ENCODE assay signal across 8 mouse cellular contexts in the genomic region with DNA sequence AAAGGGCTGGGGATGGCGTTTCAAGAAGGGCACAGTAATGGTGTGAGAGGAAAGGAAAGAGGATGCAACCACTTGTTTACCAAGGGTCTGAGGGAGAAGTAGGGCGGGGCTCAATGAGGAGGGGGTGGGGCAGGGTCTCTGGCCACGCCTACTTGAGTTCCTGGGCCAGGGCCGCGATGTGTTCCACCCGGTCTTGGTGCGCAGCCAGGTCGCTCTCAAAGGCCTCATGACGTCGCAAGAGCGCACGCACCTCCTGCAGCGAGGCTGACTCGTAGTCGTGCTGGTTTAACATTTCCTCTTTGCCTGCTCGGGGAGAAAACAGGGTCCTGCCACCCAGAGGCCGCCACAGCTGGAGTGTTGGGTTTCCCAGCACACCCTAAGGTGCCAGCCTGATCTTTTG. TPM values are rescaled to one million over a fixed set of nuclear protein-coding genes. Genes with fewer than 3 reads are reported as not detected.
DNase-seq lines count a peak whose midpoint lies in the region; ATAC-seq and TF ChIP-seq lines count a peak whose summit lies in the region.

No protein-coding gene starts in this region.

- TF ChIP-seq EP300 in liver, postnatal 0 days (IDR thresholded peaks at IDR 0.05; ENCODE audit: low read depth), result no peak

- no peak overlapping the region for H3K9ac ChIP-seq in heart, embryonic 15.5 days
- H3K9ac ChIP-seq in hindbrain, embryonic 13.5 days, result no peak overlapping the region
- no peak overlapping the region for H3K9ac ChIP-seq in liver, postnatal 0 days (replicated peaks)

- H3K4me3 ChIP-seq in heart, embryonic 15.5 days, result no peak overlapping the region
- no peak overlapping the region for H3K4me3 ChIP-seq in hindbrain, embryonic 13.5 days
- no peak overlapping the region for H3K4me3 ChIP-seq in liver, postnatal 0 days (ENCODE audit: low read depth, low read length)

- H3K27me3 ChIP-seq in heart, embryonic 15.5 days, result peaks cover 19% of the 10 kb centered on the region
- H3K27me3 ChIP-seq in hindbrain, embryonic 13.5 days, result peaks cover 11% of the 10 kb centered on the region; the same call in 1 of the 2 replicates
- peaks cover 9% of the 10 kb centered on the region; the same call in 1 of the 2 replicates for H3K27me3 ChIP-seq in liver, postnatal 0 days (ENCODE audit: insufficient read depth, low read length)

- H3K4me1 ChIP-seq in heart, embryonic 15.5 days (replicated peaks), result peaks cover 4% of the 10 kb centered on the region; the same call in 1 of the 2 replicates
- no peaks in the 10 kb centered on the region; the same call in 1 of the 2 replicates for H3K4me1 ChIP-seq in hindbrain, embryonic 13.5 days (replicated peaks)
- H3K4me1 ChIP-seq in liver, postnatal 0 days (ENCODE audit: insufficient read depth), result no peaks in the 10 kb centered on the region

- WGBS in heart, embryonic 15.5 days, result 6% methylated on average over 17 of the region's 17 CpGs
- 9% methylated on average over 16 of the region's 17 CpGs for WGBS in hindbrain, embryonic 13.5 days
- 5% methylated on average over 17 of the region's 17 CpGs for WGBS in liver, postnatal 0 days (ENCODE audit: insufficient replicate concordance)

- no peak for DNase-seq in heart, adult 9 months (ENCODE audit: low spot score in 2 of 2)
- DNase-seq in adrenal gland, postnatal 14 days, result peak; percentile 65
- peak; percentile 37 for DNase-seq in liver, postnatal 0 days
- peak; percentile 48 for DNase-seq in testis, postnatal 14 days (ENCODE audit: low spot score)
- DNase-seq in layer of hippocampus, postnatal 36 days, result no peak
- no peak for DNase-seq in ovary, postnatal 14 days (ENCODE audit: low spot score)

- H3K9me3 ChIP-seq in heart, embryonic 15.5 days (replicated peaks), result no peaks in the 10 kb centered on the region
- H3K9me3 ChIP-seq in hindbrain, embryonic 13.5 days, result no peaks in the 10 kb centered on the region
- no peaks in the 10 kb centered on the region for H3K9me3 ChIP-seq in liver, postnatal 0 days (ENCODE audit: low read length)

- no peak overlapping the region for H3K27ac ChIP-seq in heart, embryonic 15.5 days
- H3K27ac ChIP-seq in hindbrain, embryonic 13.5 days, result no peak overlapping the region
- no peak overlapping the region for H3K27ac ChIP-seq in liver, postnatal 0 days (ENCODE audit: low read depth)

- ATAC-seq in heart, embryonic 15.5 days (replicated peaks; ENCODE audit: insufficient number of reproducible peaks, insufficient read depth, low FRiP score, low read depth), result no peak
- ATAC-seq in hindbrain, embryonic 13.5 days (ENCODE audit: low FRiP score), result no peak
- ATAC-seq in liver, postnatal 0 days, result no peak

- H3K4me2 ChIP-seq in heart, embryonic 15.5 days, result peak overlapping the region; percentile 48
- H3K4me2 ChIP-seq in hindbrain, embryonic 13.5 days, result 0 out of 2 replicates have a peak overlapping the region, but pooled peaks have one; percentile 26
- no peak overlapping the region for H3K4me2 ChIP-seq in liver, postnatal 0 days (ENCODE audit: low read depth, low read length)

- no peaks in the 10 kb centered on the region for H3K36me3 ChIP-seq in heart, embryonic 15.5 days
- H3K36me3 ChIP-seq in hindbrain, embryonic 13.5 days, result peaks cover 17% of the 10 kb centered on the region
- no peaks in the 10 kb centered on the region; the same call in 1 of the 2 replicates for H3K36me3 ChIP-seq in liver, postnatal 0 days (replicated peaks; ENCODE audit: insufficient read depth, low read length)

- no peak for TF ChIP-seq CTCF in liver, postnatal 0 days (IDR thresholded peaks at IDR 0.05; ENCODE audit: low read depth)

RNA-seq across cellular contexts. Expression of gene Ctsf, which starts 10.2 kb away (rescaled TPM):
- 37.4 and 42.6 TPM in 2 replicates for polyA plus RNA-seq in heart, embryonic 15.5 days (2015; fragmentation: Nextera tagmentation; extraction: Ambion mirVana)
- total RNA-seq in adrenal gland, postnatal 14 days (2021), result 261 and 277 TPM in 2 replicates
- 67.3 and 69.7 TPM in 2 replicates for polyA plus RNA-seq in hindbrain, embryonic 13.5 days (2015; fragmentation: Nextera tagmentation; extraction: Ambion mirVana)
- 49.4 and 54.4 TPM in 2 replicates for polyA plus RNA-seq in liver, postnatal 0 days (2015; fragmentation: Nextera tagmentation; extraction: Ambion mirVana)
- total RNA-seq in layer of hippocampus, postnatal 36 days (2021), result 100 to 1,000 TPM; 102 to 112 TPM

RNA-seq across cellular contexts. Expression of gene Actn3, which starts 12.6 kb away (rescaled TPM):
- polyA plus RNA-seq in heart, embryonic 15.5 days (2015; fragmentation: Nextera tagmentation; extraction: Ambion mirVana), result 2.1 and 9.1 TPM in 2 replicates
- 0.67 and 1.4 TPM in 2 replicates for total RNA-seq in adrenal gland, postnatal 14 days (2021)
- polyA plus RNA-seq in hindbrain, embryonic 13.5 days (2015; fragmentation: Nextera tagmentation; extraction: Ambion mirVana), result 1.8 and 2.1 TPM in 2 replicates
- polyA plus RNA-seq in liver, postnatal 0 days (2015; fragmentation: Nextera tagmentation; extraction: Ambion mirVana), result 0.20 and 5.1 TPM in 2 replicates
- 1 to 10 TPM in 1 of 2 experiments, under 1 TPM in 1; 0.87 to 1.4 TPM for total RNA-seq in layer of hippocampus, postnatal 36 days (2021)

RNA-seq across cellular contexts. Expression of gene Zdhhc24, which starts 13.3 kb away (rescaled TPM):
- polyA plus RNA-seq in heart, embryonic 15.5 days (2015; fragmentation: Nextera tagmentation; extraction: Ambion mirVana), result 6.6 and 9.9 TPM in 2 replicates
- 15.1 and 17.2 TPM in 2 replicates for total RNA-seq in adrenal gland, postnatal 14 days (2021)
- 21.8 and 22.0 TPM in 2 replicates for polyA plus RNA-seq in hindbrain, embryonic 13.5 days (2015; fragmentation: Nextera tagmentation; extraction: Ambion mirVana)
- polyA plus RNA-seq in liver, postnatal 0 days (2015; fragmentation: Nextera tagmentation; extraction: Ambion mirVana), result 4.3 and 5.4 TPM in 2 replicates
- 10 to 100 TPM; 26.4 to 27.1 TPM for total RNA-seq in layer of hippocampus, postnatal 36 days (2021)

RNA-seq across cellular contexts. Expression of gene Ccdc87, which starts 26.0 kb away (rescaled TPM):
- polyA plus RNA-seq in heart, embryonic 15.5 days (2015; fragmentation: Nextera tagmentation; extraction: Ambion mirVana), result 0.04 and 0.05 TPM in 2 replicates
- total RNA-seq in adrenal gland, postnatal 14 days (2021), result 0.19 TPM in 2 replicates
- 0.43 and 0.49 TPM in 2 replicates for polyA plus RNA-seq in hindbrain, embryonic 13.5 days (2015; fragmentation: Nextera tagmentation; extraction: Ambion mirVana)
- not detected in 2 replicates for polyA plus RNA-seq in liver, postnatal 0 days (2015; fragmentation: Nextera tagmentation; extraction: Ambion mirVana)
- 1 to 10 TPM; 1.6 to 2.0 TPM for total RNA-seq in layer of hippocampus, postnatal 36 days (2021)

RNA-seq across cellular contexts. Expression of gene Ccs, which starts 26.0 kb away (rescaled TPM):
- polyA plus RNA-seq in heart, embryonic 15.5 days (2015; fragmentation: Nextera tagmentation; extraction: Ambion mirVana), result 33.4 and 41.7 TPM in 2 replicates
- total RNA-seq in adrenal gland, postnatal 14 days (2021), result 107 and 116 TPM in 2 replicates
- polyA plus RNA-seq in hindbrain, embryonic 13.5 days (2015; fragmentation: Nextera tagmentation; extraction: Ambion mirVana), result 44.9 and 47.4 TPM in 2 replicates
- 144 and 154 TPM in 2 replicates for polyA plus RNA-seq in liver, postnatal 0 days (2015; fragmentation: Nextera tagmentation; extraction: Ambion mirVana)
- 10 to 100 TPM; 36.6 to 37.1 TPM for total RNA-seq in layer of hippocampus, postnatal 36 days (2021)

Comparison
In these comparisons a context has a peak if more than half of its experiments do, and no peak if none do; other contexts are left out.
1. DNase-seq: peak in adrenal gland, postnatal 14 days (single experiment), liver, postnatal 0 days (single experiment) and testis, postnatal 14 days (single experiment); none in heart, adult 9 months (0 of 2), layer of hippocampus, postnatal 36 days (0 of 2) and ovary, postnatal 14 days (single experiment).